Mouse (Mus musculus) frontal cortex, postnatal 25 days (tissue): Measurements from ENCODE around the gene Alkbh1.
"Not testable (repeated sequence)": the region's sequence is repeated elsewhere in the genome, so short reads cannot be mapped to it uniquely, and the experiment has no call there.

Source experiments
- DNase-seq, 2 experiments: peaks; one replicate each; pipeline ENCODE4 v3.0.0; 2022; ENCODE audit warnings: low spot score in 2 of 2

Alkbh1 gene

DNA sequence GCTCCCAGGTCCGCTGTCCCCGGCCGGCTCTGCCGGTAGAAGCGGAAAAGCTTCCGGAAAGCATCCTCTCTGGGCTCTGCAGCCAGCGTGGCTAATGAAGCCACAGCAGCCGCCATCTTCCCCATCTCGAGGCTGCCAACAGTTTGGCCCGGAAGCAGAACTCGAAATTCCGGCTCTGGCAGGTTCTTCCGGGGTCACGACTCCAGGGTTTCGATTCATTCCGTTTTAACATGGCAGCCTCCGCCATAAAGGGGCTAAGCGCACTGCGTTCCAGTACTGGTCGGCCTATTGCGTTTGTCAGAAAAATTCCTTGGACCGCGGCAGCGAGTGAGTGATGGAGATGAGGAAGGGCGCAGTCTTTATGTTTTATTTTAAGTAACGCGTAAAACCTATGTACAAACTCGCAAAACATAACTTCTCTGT, at the start of gene Alkbh1, which contains the start of gene Slirp:
Gene Alkbh1, minus strand, starts transcription at position 318 of the 423 bp plus-strand sequence.
Gene Slirp, plus strand, starts transcription at position 197 of the 423 bp plus-strand sequence.
- DNase-seq, result peak; percentile 84 to 89

DNA sequence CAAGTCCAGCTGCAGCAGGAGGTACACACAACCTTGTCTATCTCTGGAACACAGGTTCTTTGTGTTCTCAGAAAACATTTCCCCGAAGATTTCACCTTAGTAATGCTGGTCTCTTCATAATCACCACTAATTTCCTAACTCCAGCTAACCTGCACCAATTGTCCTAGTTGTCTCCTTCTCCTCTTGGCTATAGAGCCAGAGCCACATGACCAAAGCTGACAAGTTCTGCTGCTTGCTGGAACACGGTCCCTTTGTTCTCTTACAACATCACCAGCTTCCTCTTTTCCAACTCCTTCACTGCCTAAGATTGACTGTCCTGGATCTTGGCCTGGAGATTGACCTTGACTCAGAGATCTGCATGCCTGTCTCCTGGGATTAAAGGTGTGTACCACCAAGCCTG, 44.9 kb upstream of the Alkbh1 start:
- DNase-seq, result not testable (repeated sequence)

DNA sequence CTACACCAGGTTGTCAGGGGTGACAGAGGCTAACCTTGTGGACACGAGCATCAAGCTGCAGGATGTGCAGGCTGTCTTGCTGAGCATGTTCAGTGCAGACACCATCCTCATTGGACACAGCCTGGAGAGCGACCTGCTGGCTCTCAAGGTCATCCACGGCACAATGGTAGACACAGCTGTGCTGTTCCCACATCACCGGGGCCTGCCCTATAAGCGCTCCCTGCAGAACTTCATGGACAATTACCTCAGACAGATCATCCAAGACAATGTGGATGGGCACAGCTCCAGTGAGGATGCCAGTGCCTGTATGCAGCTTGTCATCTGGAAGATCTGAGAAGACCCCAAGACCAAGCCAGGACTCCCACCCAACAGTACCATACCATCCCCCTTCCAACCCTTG, 38.7 kb upstream of the Alkbh1 start:
- DNase-seq, result not testable (repeated sequence)

DNA sequence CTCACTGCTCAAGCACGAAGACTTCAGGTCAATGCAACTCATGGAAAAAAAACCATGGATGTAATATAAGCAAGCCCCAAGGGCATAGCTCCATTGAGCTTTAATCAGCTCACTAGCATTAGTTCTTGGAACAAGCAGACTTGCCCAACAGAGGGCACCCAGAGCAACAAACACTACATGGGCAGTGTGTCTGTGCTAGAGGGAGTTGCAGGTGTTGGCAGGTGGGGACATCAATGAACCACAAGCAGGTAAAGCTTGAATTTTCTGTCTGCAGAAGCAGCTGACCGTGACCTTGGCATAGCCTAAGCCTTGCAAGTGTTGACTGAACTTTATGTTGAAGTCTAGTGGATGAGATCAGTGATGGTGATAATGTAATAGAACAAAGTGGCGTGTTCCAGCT, 30.9 kb upstream of the Alkbh1 start:
- no peak for DNase-seq

DNA sequence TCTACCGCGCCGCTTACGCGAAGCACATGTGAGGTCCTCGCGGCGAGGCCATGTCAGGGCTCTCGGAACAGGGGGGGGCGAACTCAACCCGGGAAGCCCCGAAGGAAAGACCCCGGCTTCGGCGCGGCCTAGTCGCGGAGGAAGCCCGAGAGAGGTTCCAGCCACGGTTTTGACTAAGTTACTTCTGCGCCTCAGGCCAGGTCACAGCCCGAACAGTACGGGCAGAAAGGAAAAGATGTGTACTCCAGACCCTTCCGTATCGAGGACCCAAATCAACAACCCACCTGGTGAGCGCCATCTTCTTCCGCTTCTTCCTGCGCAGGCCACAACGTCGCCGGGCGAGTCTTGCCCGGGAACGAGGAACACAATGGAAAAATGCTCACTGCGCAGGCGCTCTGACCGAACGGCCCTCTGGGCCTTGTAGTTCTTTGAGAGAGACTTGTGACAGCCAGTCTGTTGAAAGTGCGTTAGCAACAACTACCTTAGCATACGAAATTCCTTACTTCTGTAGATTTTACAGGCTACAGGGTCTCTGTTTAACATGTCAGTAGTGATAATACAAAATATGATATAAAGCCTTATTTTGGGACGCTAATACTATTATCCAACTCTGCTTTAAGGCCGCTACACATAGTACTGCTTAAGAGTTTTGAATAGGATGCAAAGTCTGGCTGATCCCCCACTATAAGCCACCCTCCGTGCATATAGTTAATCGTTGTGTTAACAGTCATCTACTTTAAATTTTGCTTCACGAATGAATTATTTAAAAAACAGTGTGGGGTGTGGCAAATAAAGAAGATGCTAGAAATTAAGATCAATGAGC, 28.4 kb upstream of the Alkbh1 start, which contains the start of gene Snw1:
Gene Snw1, minus strand, starts transcription at position 311 of the 823 bp plus-strand sequence.
- DNase-seq, result peak; percentile 86 to 92

DNA sequence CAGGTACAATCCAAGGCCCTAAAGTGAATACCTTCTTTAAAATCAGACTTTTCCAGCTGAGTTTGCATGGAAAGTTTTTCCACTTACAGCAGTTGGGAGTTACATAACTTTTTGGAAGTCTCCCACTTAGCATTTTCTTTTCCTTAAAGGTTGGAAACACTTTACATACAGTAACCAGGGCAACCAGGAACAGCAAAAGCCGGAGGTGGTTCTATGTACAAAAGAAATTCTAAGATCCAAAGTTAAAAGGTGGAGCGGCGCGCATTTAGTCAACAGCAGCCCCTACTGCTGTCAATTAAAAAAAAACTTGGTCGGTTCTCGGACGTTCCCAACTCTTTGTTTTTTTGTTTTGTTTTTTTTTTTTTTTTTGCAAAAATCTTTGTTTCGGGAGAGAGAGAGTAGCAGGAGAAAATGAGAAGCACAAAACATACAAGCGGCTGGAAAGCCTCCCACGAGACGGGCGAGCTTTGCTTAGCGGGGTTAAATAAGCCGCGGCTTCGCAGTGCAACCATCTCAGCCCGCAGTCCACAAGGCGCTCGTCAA, 27.7 kb upstream of the Alkbh1 start:
- no peak for DNase-seq

DNA sequence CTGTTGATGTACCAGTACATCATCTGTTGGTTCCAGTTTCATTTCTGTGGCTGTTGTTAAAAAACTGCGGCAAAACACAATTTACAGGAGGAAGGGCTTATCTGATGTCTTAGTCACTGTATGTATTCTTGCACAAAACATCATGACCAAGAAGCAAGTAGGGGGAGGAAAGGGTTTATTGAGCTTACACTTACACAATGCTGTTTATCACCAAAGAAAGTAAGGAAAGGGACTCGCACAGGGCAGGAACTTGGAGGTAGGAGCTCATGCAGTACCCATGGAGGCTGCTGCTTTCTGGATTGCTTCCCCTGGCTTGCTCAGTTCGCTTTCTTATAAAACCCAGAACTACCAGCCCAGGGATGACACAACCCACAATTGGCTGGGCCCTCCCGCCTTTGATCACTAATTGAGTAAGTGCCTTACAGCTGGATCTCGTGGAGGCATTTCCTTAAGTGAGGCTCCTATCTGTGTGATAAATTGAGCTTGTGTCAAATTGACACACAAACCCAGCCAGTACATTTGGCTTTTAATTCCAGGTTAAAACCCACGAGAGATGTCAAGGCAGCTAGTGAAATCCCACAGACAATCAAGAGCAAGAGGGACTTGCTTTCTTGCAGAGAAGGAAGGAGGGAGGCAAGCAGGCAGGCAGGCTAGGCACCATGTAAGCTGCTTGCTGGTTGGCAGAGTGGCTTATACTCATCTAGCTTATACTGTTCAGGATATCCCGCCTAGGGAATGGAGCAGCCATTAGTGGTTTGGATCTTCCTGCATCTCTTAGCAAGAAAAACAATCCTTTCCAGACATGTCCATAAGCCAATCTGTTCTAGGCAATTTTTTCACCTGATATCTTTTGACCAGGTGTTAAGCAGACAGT, 26.7 kb upstream of the Alkbh1 start:
- no peak for DNase-seq

DNA sequence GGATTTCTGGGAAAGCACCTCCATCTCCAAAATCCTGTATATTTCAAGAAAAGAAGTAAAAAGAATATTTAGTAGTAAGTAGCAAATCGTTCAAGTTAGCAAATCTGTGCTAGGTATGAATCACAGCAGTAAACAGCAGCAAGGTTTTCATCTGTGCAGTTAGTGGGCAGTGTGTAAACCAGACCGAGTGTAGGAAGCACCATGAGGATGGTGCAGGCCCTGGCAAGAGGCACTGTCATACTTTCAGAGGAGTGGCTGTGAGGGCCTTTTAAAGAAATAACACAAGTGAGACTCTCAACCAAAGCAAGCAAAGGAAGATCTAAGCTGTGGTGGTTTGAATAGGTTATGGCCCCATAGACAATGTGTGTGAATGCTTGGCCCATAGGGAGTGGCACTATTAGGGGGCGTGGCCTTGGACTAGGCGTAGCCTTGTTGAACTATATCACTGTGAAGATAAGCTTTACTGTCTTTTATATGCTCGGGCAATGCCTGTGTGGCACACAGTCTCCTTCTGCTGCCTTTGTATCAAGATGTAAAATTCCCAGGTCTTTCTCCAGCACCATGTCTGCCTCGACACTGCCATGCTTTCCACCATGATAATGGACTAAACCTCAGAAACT, 21.0 kb upstream of the Alkbh1 start:
- no peak for DNase-seq

DNA sequence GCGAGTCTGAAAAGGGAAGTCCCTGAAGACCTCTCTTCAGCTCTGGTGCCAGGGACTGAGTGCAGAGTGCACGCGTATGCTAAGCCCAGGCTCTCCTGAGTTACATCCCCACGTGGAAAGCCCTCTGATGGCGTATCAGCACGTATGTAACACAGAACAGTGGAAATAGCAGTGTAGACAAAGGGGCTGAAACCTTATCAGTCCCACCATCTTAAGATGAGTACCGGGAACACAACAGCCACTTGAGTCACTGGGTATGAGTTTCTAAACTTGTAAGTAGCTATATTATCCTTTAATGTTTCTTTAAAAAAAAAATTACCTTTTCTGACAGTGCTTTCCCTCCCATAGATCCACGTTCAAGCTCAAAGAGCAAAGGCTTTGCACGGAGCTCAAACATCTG, 5.6 kb upstream of the Alkbh1 start:
- no peak for DNase-seq

DNA sequence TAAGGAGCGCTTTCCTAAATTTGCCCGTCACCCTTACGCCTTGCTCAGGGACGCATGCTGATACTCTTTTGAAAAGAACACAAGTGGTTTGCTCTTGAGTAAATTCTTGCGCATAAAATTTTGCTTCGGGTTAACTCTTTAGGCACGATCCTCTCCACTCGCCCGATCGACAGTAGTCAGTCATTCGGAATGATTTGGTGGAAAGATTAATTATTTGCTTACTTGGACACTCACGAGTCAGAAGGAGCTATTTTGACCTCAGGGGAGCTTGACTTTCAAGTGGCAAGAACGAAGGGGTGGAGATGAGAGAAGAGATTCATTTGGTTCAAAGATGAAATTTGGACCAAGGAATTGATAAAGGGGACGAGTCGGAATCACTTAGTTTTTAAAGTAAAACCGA, 394 bp upstream of the Alkbh1 start:
- DNase-seq, result no peak

DNA sequence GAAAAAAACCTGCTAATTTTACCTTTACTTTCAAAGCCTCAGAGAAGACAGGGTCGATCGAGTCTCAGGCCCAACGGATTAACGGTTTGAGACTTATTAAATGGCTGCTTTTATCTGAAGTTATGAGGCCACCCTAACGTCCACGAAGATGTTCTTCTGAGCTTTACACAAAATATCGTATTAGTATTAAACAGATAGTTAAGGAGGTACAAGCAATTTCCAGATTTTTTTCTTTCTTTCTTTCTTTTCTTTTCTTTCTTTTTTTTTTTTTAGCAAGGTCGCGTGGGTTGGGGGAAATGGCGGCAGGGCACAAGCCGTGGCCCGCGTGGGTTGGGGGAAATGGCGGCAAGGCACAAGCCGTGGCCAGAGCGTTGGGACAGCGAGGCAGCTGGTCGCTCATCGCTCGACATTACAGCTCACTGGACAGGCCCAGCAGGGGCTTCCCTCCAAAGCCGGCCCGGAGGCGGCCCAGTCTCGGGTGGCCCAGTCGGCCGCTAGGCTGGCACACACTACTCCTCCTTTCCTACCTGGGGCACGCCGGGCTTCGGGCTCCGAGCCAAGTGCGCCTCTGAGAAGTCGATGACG, 610 bp downstream of the Alkbh1 start:
- no peak for DNase-seq

DNA sequence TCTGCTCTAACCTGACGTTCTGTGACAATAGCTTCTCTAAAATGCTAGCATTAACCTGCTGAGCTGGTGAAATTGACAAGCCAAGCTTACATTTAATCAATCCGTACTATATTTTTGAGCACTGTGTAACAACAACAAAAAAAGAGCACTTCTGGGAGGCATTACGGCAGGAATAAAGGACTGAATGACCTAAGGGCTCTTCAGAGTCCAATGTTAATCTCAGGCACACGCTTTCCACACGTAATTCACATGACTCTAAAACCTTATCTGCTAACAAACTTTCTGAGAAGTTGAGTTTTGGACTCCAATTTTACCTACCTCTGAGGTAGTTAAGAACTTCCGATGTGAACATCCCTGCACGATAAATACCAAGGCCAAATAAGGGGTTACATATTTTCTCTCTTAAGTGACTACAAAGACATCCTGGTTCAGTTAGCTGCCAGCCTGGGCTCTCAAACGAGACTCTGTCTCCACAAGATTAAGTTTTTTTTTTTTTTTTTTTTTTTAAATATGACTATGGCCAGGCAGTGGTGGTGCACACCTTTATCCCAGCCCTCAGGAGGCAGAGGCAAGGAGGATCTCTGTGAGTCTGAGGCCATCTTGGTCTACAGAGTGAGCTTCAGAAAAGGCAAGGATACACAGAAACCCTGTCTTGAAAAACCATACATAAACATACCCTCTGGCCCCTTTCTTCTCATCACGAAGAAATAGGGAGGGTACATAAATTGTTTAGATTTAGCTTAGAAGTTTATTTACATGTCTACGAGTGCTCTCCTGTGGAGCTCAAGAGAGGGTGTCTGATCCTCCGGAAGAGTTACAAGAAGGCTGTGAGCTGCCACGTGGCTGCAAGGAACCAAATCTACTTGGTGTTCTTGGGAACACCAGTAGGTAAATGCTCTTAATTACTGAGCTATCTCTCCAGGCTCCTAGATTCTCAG, 1.4 kb downstream of the Alkbh1 start:
- DNase-seq, result no peak

DNA sequence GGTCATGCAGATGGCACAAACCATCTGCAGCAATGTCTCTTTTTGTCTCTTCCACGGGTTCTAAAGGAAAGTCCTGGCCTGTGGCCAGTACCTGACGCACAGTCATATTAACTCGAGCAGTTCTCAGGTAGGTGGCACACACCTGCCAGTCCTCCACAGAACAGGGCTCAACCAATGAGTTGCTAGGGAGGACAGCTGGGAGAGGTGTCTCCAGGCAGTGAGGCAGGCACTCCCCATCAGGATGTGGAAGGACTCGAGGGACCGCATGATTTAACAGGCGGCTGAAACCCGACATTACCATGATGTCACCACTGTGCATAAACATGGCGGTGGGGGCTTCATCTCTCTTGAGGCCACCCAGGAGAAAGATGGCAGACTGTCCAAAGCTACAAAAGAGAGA, 14.9 kb downstream of the Alkbh1 start:
- DNase-seq, result no peak

DNA sequence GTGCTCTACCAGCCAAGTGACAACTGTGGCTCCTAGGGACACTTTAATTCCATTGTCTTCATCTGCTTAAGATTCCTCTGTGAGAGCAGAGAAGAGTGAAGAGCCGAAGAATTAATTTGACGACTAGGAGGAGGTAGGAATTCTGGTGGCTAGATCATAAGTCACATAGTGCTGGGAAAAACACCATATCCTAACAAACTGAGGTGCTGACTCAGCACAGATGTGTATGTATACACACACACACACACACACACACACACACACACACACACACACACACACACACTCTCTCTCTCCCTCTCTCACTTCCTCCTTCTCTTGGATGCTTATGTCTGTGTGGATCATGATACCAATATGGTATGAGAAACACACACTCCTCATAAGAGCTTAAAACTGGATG, 15.5 kb downstream of the Alkbh1 start:
- DNase-seq, result no peak

DNA sequence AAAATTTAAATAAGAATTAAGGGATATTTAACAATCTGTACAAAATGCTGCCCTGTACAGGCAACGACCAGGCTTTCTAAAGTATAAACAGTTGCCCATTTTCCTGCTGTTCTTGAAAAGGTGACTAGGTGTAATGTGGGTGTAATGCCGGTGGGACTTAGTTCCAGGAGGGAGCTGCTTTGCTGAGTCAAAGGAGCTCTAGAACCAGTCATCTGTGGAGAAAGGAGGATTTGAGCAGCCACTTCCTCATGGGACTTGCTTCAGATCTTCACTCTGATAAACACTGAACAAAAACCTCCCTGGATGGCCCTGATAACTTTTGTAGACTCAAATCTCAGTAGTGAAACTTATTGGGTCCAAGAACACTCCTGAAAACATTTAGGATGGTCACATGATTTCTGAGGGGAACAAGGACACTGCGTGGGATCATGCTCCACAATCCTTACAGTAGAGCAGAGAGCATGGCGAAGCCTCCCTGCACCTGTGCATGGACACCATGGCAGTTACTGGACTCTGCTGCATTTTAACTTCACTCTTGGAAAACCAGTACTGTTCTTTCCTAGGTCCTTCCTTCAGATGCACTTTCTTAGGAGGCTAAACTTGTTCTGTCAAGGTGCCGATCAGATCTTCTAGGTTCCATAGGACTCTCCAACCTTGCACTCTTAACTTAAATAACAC, 17.3 kb downstream of the Alkbh1 start:
- no peak for DNase-seq

DNA sequence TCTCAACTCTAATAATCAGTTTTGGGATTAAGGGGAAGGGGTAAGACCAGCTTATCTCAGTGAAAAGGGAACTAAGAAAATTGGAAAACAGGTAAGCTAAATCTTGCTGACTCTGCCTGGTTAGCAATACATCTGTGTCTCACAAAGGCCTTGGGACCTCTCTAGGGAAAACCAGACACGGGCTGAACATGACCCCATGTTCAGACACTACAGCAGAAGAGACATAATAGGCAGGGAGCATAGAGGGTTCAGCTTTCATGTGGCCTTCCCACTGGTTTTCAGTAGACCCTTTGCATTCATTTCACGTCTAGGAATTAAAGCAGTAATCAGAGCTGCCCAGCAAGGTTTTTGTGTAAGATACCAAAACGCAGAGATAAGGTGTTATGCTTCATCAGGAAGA, 19.3 kb downstream of the Alkbh1 start:
- no peak for DNase-seq

DNA sequence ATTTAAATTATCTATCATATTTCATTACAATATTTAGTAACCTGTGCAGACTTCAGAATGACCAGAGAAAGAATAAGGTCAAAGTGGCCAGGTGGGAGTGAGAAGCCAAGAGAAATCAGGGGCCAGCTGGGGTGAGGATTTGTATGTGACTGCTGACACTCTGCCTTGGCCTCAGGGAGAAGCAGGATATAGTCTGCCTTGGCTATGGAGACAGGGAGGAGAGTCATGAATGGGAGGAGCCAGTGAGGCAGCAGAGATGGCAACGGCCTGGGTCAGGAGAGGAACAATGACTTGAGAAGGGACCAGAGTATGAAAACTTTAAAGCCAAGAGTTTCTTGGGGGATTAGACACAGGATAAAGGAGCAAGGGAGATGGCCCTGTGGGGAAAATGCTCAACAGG, 20.1 kb downstream of the Alkbh1 start:
- no peak for DNase-seq

DNA sequence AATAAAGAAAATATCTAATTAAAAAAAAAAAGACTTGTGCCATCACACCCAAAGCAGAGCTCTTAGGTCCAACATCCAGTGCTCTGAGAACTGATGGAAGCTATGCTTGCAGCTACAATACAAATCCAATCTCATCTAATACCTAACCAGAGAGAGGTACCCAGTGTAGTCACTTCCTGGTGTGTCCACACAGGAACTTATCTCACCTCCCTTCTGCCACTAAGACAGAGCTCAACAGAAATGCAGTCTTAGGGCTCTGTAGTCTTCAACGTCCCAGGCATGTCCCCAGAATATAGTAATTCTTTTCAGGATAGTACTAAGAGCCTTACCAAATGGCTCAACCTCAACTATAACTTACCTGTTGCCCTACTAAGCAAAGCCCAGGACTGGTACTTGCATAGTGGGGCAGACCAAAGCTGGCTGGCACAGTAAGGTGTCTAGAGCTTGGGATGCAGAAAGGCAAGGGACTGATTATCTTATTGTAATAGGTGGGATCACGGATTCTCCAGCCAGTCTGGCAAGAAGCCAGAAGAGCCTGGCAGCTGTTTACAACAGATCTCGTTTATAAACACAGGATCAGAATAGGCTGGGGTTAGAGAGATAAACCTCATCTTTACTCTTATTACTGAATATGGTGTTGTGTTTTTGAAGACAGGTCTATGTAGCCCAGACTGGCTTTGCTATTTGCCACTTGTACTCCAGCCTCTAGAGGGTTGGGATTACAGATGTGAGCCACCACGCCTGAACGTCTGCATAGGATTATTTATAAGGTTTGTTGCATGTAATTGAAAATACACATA, 21.9 kb downstream of the Alkbh1 start:
- DNase-seq, result no peak

DNA sequence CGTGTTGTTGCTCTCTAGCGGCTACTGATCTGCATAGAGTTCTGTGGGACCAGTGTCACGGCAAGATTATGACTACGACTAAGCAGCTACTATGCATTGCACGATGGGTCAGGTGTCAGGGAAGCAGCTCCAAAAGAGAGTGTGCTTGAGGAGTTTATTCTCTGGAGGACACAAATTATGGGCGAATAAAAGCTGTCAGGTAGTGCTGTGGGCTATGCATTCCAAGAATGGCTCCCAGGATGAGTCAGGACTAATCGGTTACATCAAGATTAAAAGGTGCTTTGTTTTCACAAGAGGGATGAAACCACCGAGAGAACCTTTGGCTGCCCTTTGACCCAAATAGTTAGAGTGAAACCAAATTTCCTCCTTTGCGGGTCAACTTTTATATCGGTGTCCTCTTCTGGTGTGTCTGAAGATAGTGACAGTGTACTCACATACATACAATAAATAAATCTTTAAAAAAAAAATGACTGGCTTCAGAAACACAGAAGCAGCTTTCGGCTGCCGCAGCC, 23.8 kb downstream of the Alkbh1 start:
- DNase-seq, result no peak
